ENCODE assay signal across 18 mouse cellular contexts in genomic region chr4:49104860-49105259, GRCm38 (mm10). TPM values are rescaled to one million over a fixed set of nuclear protein-coding genes. Genes with fewer than 3 reads are reported as not detected.
"Had no signal": no experiment of that assay in that cellular context is flagged by ENCODE, and none has a peak within 500 bp of the region (broad histone marks: within the 10 kb centered on the region; RNA-seq: fewer than 3 reads in every experiment).

No protein-coding gene starts in this region.

- ATAC-seq: inflammation-experienced regulatory T-cells, adult 6 months; intestine, postnatal 0 days; liver, postnatal 0 days; midbrain, embryonic 15.5 days had no signal

- H3K9me3 ChIP-seq: hindbrain, embryonic 15.5 days; limb, embryonic 12.5 days; liver, embryonic 13.5 days; lung, embryonic 15.5 days; megakaryocyte, embryonic 14.5 days; midbrain, embryonic 15.5 days had no signal

- H3K36me3 ChIP-seq: hindbrain, embryonic 15.5 days; limb, embryonic 12.5 days; liver, embryonic 13.5 days; lung, embryonic 15.5 days; midbrain, embryonic 15.5 days had no signal

- H3K4me2 ChIP-seq: hindbrain, embryonic 15.5 days; limb, embryonic 12.5 days; liver, embryonic 13.5 days; lung, embryonic 15.5 days; midbrain, embryonic 11.5 days; midbrain, embryonic 15.5 days had no signal

- H3K27ac ChIP-seq: hindbrain, embryonic 15.5 days; limb, embryonic 12.5 days; liver, embryonic 13.5 days; lung, embryonic 15.5 days; macrophage; midbrain, embryonic 15.5 days had no signal

- DNase-seq: layer of hippocampus, adult 9-11 months; layer of hippocampus, postnatal 36 days; liver; liver, embryonic 13.5 days; liver, postnatal 0 days; lung, postnatal 14 days; right cerebral cortex, postnatal 4 days; spleen, adult 18-20 months; thymus, postnatal 36 days had no signal

- H3K4me3 ChIP-seq: hindbrain, embryonic 15.5 days; limb, embryonic 12.5 days; liver, embryonic 13.5 days; lung, embryonic 15.5 days; megakaryocyte, embryonic 14.5 days; midbrain, embryonic 15.5 days had no signal

- H3K9ac ChIP-seq: hindbrain, embryonic 15.5 days; limb, embryonic 12.5 days; liver, embryonic 13.5 days; liver, postnatal 0 days; lung, embryonic 15.5 days; midbrain, embryonic 15.5 days had no signal

- H3K4me1 ChIP-seq: limb, embryonic 12.5 days; liver, embryonic 13.5 days; lung, embryonic 15.5 days; megakaryocyte, embryonic 14.5 days had no signal

- H3K27me3 ChIP-seq: hindbrain, embryonic 15.5 days; limb, embryonic 12.5 days; liver, embryonic 13.5 days; lung, embryonic 15.5 days; megakaryocyte, embryonic 14.5 days; midbrain, embryonic 15.5 days had no signal

RNA-seq across cellular contexts. Expression of gene Plppr1, which starts 45.8 kb away (rescaled TPM):
- polyA plus RNA-seq: inflammation-experienced regulatory T-cells, adult 6 months; macrophage had no signal
